Mouse (Mus musculus) 3134 (cell line): ENCODE results near the gene Celsr2.

Experiments
- DNase-seq: peaks from one replicate; pipeline ENCODE4 v3.0.0-alpha.2; 2011; ENCODE audit warnings: low spot score; ENCODE audit not compliant: insufficient read length; ENCODE audit errors: extremely low read depth

Gene Celsr2

GRCm38 (mm10) chr3:108381945-108382875 lies 33.1 kb downstream of the Celsr2 start:
- DNase-seq = no peak

- no peak for DNase-seq
These were observed 34.7 kb downstream of the Celsr2 start for GRCm38 (mm10) chr3:108380695-108381094.

- DNase-seq = no peak
These were observed 36.3 kb downstream of the Celsr2 start for GRCm38 (mm10) chr3:108378875-108379663.

GRCm38 (mm10) chr3:108372691-108373090 lies 42.7 kb downstream of the Celsr2 start:
- no peak for DNase-seq

GRCm38 (mm10) chr3:108372274-108372673 lies 43.1 kb downstream of the Celsr2 start:
- no peak for DNase-seq

- DNase-seq = no peak
These were observed 46.6 kb downstream of the Celsr2 start for GRCm38 (mm10) chr3:108368721-108369120.

GRCm38 (mm10) chr3:108367828-108368227 lies 47.5 kb downstream of the Celsr2 start:
- no peak for DNase-seq

- DNase-seq = no peak
These were observed 48.2 kb downstream of the Celsr2 start for GRCm38 (mm10) chr3:108367173-108367572.

GRCm38 (mm10) chr3:108364270-108364995 lies 50.9 kb downstream of the Celsr2 start, which contains the start of gene Mybphl:
Mybphl (plus strand) TSS chr3:108364911.
- DNase-seq = no peak

GRCm38 (mm10) chr3:108363626-108364025 lies 51.7 kb downstream of the Celsr2 start:
- DNase-seq = no peak

GRCm38 (mm10) chr3:108360894-108361293 lies 54.5 kb downstream of the Celsr2 start:
- DNase-seq = no peak

GRCm38 (mm10) chr3:108358445-108358844 lies 56.9 kb downstream of the Celsr2 start:
- DNase-seq = no peak

GRCm38 (mm10) chr3:108357051-108357450 lies 58.3 kb downstream of the Celsr2 start:
- no peak for DNase-seq

GRCm38 (mm10) chr3:108355245-108355644 lies 60.1 kb downstream of the Celsr2 start:
- DNase-seq = no peak

- DNase-seq = no peak
These were observed 67.0 kb downstream of the Celsr2 start for GRCm38 (mm10) chr3:108348376-108348775.

- no peak for DNase-seq
These were observed 69.5 kb downstream of the Celsr2 start for GRCm38 (mm10) chr3:108345855-108346254.

- DNase-seq = no peak
These were observed 73.2 kb downstream of the Celsr2 start for GRCm38 (mm10) chr3:108342185-108342584.

GRCm38 (mm10) chr3:108341040-108341439 lies 74.3 kb downstream of the Celsr2 start:
- DNase-seq = no peak
